Mouse (Mus musculus) regulatory T cell (primary cell): Measurements from ENCODE around the gene Cdipt.

Source experiments
- in situ Hi-C: fragments of 300-600 bp; cut with MboI, MseI; formaldehyde crosslinking; loops from one replicate; pipeline ENCODE4 v1.15.1; 2025; ENCODE audit warnings: high pct_unique_total_duplicates

Gene Cdipt

GRCm38 (mm10) chr7:127012374-127012773 is 36.7 kb downstream of the Cdipt start:
- in situ Hi-C loops: loop anchor here (10.0 kb wide), 1 partner anchor 92 kb away; no protein-coding TSS in a partner anchor

- in situ Hi-C loops: loop anchor here (10.0 kb wide), 1 partner anchor 92 kb away; no protein-coding TSS in a partner anchor
Observed at GRCm38 (mm10) chr7:127012845-127013244, 37.1 kb downstream of the Cdipt start.

DNA sequence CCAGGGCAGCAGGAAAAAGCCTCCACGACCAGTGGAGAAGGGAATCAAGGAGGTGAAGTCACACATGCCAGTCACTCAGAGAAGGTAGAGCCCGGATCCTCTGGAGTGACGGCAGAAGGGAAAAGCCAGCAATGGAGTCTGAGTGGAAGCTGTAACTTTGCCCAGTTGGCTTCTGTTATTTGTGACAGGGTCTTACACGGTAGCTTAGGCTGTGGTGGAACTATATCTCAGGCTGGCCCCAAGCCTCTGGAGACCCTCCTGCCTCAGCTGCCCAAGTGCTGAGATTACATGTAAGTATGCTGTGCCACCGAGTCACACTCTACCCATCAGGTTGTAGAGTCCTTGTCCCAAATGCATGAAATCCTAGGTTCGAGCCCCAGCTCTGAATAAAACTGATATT is 37.7 kb downstream of the Cdipt start:
- in situ Hi-C loops: loop anchor here (10.0 kb wide), 1 partner anchor 91 kb away; no protein-coding TSS in a partner anchor

GRCm38 (mm10) chr7:127014320-127014719 is 38.6 kb downstream of the Cdipt start, which contains the start of gene Mvp:
Gene Mvp, minus strand, starts transcription at chr7:127014621.
- in situ Hi-C loops: loop anchor here (10.0 kb wide), 1 partner anchor 90 kb away; no protein-coding TSS in a partner anchor

- in situ Hi-C loops: loop anchor here (10.0 kb wide), 1 partner anchor 90 kb away; no protein-coding TSS in a partner anchor
Observed at GRCm38 (mm10) chr7:127014993-127015392, 39.3 kb downstream of the Cdipt start.

DNA sequence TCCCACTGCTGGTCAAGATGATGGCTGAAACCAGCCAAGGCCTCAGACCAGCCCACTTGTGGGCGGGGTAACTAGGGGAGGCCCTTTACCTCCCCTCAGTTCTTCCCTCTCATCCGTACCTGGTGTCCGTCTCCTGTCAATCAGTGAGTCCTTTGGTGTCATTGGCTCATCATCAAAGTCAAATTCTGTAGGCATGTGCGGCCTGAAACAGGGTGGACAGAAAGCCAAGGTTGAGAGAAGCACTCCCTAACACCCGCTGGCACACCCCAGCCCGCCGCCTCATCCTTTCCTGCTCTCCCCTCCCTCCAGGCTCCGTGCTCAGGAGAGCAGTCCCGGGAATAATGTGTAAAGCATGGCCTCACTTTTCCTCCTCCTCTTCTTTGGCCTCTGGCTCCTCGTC is 40.4 kb downstream of the Cdipt start:
- in situ Hi-C loops: loop anchor here (10.0 kb wide), 1 partner anchor 89 kb away; no protein-coding TSS in a partner anchor

- in situ Hi-C loops: loop anchor here (10.0 kb wide), 1 partner anchor 89 kb away; no protein-coding TSS in a partner anchor
Observed at GRCm38 (mm10) chr7:127016481-127016485, 40.6 kb downstream of the Cdipt start, which contains the start of gene Pagr1b. Gene Pagr1b, minus strand, starts transcription at chr7:127016484.

GRCm38 (mm10) chr7:127016486-127016938 is 40.8 kb downstream of the Cdipt start:
- in situ Hi-C loops: loop anchor here (10.0 kb wide), 1 partner anchor 88 kb away; no protein-coding TSS in a partner anchor

GRCm38 (mm10) chr7:127016971-127017949 is 41.5 kb downstream of the Cdipt start, which contains the start of gene Pagr1a:
Gene Pagr1a, minus strand, starts transcription at chr7:127017352.
- in situ Hi-C loops: loop anchor here (10.0 kb wide), 1 partner anchor 88 kb away; no protein-coding TSS in a partner anchor

GRCm38 (mm10) chr7:127017950-127018345 is 42.2 kb downstream of the Cdipt start:
- in situ Hi-C loops: loop anchor here (10.0 kb wide), 1 partner anchor 87 kb away; no protein-coding TSS in a partner anchor

GRCm38 (mm10) chr7:127018416-127019305 is 42.9 kb downstream of the Cdipt start:
- in situ Hi-C loops: loop anchor here (10.0 kb wide), 1 partner anchor 86 kb away; no protein-coding TSS in a partner anchor

DNA sequence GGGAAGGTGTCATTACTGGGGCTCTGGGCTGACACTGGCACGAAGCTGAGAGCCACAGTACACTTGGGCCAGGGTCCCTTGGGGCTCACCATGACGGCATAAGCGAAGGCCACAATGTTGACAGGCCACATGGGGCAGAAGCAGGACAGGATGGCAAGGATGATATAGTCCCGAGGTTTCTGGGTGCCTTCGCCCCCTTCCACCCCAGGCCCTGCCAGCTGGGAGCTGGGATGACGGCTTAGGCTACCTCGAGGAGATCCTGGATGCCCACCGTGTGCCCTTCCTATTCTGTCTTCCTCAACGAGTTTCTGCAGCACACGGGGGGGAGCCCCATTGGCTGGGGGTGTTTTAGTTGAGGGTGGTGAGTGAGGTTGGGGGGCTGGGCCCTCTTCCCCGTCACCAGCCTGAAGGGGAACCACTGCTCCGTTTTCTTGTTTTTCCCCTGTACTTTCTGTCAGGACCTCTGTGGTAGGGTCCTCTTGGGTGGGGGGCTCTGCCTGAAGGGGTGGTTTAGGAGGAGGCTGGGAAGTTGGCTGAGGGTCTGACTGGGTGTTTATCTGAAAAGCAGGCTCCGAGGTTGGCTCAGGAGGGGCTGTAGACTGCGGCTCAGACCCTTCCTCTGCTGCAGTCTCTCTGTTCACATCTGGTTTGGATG is 43.7 kb downstream of the Cdipt start:
- in situ Hi-C loops: loop anchor here (10.0 kb wide), 1 partner anchor 85 kb away; no protein-coding TSS in a partner anchor

DNA sequence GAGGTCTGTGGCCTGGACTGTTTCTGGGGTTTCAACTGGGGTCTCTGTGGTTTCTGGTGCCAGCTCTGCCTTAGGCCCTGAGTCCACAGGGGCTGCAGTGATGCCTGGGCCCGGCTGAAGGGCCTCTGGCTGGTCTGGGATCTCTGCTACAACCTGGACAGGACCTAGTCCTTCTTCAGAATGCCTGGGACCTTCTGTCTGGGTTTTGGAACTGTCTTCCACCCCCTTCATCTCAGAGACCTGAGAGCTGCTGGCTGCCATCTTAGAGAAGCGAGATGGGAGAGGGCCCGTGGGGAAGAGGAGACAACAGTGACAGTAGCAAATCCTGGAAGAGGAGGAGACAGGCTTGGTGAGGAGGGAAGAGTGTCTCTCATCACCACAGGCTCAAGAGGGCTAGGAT is 44.3 kb downstream of the Cdipt start:
- in situ Hi-C loops: no loop called here

DNA sequence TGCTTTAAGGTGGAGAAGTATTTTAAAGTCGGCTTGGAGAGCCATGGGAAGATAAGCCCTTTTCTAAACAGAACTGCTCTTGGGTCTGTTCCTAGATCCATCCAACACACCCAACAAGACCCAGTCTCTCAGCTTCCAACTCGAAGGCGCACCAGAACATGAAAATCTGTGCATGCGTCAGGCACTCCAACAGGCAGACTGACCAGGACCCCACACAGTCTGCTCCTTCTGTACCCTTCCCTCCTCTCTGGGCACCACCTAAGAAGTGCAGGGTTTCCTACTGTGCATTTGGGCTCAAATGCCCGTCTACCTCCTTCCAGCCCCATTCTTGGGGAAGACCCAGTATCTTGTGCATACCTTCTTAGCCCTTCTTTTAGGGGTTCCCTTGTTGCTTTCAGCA is 44.8 kb downstream of the Cdipt start:
- in situ Hi-C loops: no loop called here

DNA sequence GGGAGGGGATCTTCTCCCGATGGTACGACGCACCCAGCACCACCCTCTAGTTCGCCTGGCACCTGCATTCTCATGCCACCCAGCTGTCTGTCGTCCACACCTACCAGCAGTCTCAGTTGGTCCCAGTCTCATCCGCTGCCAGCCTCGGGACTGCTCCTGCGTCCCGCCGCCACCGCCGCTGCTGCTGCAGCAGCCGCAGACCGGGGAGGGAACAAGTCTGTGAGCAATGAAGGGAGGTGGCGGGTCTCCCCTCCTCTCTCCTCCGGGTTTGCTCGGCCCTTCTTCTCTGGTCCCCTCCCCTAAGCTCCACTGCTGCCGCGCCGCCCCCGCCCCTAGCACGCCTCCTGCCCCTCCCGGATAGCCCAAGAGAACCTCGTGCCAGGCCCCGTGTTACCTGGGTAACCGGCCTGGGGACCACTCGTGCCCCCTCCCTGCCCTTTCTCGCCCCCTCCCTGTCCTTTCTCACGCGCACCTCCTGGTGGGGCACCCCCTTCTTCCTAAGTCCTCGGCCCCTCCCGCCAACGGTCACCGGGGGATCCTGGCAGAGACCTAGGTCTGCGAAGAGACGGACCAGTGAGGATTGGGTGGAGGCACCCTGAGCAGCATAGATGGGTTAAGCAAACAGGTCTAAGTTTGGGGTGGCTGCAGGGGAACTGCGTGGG is 45.3 kb downstream of the Cdipt start, which contains the start of the genes Gm42742 and Prrt2:
Gene Gm42742 (minus strand): TSS at position 197 of the 662 bp plus-strand sequence.
Gene Prrt2 (minus strand): TSS at position 311 of the 662 bp plus-strand sequence.
- in situ Hi-C loops: no loop called here

GRCm38 (mm10) chr7:127021563-127022527 is 46.1 kb downstream of the Cdipt start:
- in situ Hi-C loops: no loop called here

GRCm38 (mm10) chr7:127022528-127023271 is 47.0 kb downstream of the Cdipt start:
- in situ Hi-C loops: no loop called here

- in situ Hi-C loops: no loop called here
Observed at GRCm38 (mm10) chr7:127023272-127023691, 47.6 kb downstream of the Cdipt start.
